Mouse (Mus musculus) olfactory bulb, adult 2 months (tissue): ENCODE results near the gene Cat. TPM values are rescaled to one million over a fixed set of nuclear protein-coding genes. Genes with fewer than 3 reads are reported as not detected.

ENCODE experiments used
- H3K27ac ChIP-seq: fragments of 200-500 bp; 2 replicates; pipeline ENCODE4 v1.5.1; 2012; ENCODE audit warnings: low read depth, low read length; ENCODE audit not compliant: insufficient read depth
- H3K4me1 ChIP-seq: fragments of 200-500 bp; 2 replicates; pipeline ENCODE4 v1.6.1; 2012; ENCODE audit warnings: low read length; ENCODE audit not compliant: control insufficient read depth, insufficient read depth
- H3K4me3 ChIP-seq: fragments of 200-500 bp; 2 replicates; pipeline ENCODE4 v1.5.1; 2012; ENCODE audit warnings: mild to moderate bottlenecking, low read depth, low read length, moderate library complexity; ENCODE audit not compliant: insufficient read depth
- CTCF ChIP-seq: fragments of 200-500 bp; IDR thresholded peaks from 2 replicates; pipeline ENCODE4 v1.5.1; 2012; ENCODE audit warnings: low read depth, mild to moderate bottlenecking, low read length, moderate library complexity; ENCODE audit not compliant: insufficient read depth
- POLR2A ChIP-seq: fragments of 200-500 bp; IDR thresholded peaks from 2 replicates; pipeline ENCODE4 v1.6.1; 2012; ENCODE audit warnings: mild to moderate bottlenecking, low read depth, low read length, moderate library complexity; ENCODE audit not compliant: insufficient read depth
- WGBS: fragments of 180-500 bp; shearing (Covaris S2); methylation state at CpG from one replicate; pipeline ENCODE4 v1.1.7; 2018; 5-methylcytosine and 5-hydroxymethylcytosine counted together
- polyA plus RNA-seq: library from polyadenylated mRNA; stranded (reverse); fragments of >200 nt; gene quantifications from 2 replicates; pipeline ENCODE4 v1.2.4, GENCODE M21; 2012; ENCODE audit warnings: low replicate concordance; ENCODE audit not compliant: missing spikeins, insufficient read depth, insufficient read length

The Cat gene
- polyA plus RNA-seq, 1 experiment, result not detected

DNA sequence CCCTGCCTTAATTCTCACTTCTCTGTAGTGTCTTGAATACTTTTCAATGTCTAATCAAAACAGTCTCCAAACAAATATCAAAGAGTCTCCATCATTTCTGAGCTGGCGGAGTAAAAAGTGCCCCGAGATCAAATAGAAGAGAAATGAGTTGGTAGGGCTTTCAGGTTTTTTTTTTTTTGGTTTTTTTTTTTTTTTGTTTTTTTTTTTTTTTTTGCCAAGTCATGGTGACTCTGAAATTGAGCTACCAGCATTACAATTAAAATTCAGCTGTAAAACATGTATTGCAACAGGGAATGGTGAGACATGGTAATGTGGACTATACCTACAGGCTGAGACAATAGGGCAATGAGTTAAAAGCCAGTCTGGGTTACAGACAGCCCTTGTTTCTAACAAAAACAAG lies 21.0 kb upstream of the Cat start:
- 90% methylated on average over 2 of the region's 2 CpGs for WGBS
- Histone ChIP-seq H3K4me1 (no peaks in the 10 kb centered on the region), H3K27ac (no peak overlapping the region), H3K4me3 (no peak overlapping the region)
- TF ChIP-seq POLR2A, result no peak
- no peak for TF ChIP-seq CTCF

DNA sequence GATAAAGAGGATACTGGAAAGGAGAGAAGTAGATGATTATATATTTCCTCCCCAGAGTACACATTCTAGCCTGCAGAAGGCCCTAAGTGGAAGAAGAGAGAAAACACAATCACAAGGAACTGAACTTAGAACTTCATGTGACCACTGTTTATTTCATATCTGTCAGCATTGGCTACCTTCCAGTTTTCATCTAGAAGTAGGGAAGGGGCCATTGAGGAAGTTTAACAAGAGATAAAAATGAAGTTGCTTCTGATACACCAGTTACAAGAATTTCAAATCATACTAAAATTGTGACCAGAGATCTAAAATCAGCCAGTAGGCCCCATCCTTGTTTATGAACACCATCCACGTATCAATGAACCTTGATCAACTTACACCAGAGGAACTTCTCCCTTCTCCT lies 19.5 kb upstream of the Cat start:
- no peak for TF ChIP-seq POLR2A
- TF ChIP-seq CTCF, result no peak
- 100% methylated on average over 1 of the region's 1 CpGs for WGBS

DNA sequence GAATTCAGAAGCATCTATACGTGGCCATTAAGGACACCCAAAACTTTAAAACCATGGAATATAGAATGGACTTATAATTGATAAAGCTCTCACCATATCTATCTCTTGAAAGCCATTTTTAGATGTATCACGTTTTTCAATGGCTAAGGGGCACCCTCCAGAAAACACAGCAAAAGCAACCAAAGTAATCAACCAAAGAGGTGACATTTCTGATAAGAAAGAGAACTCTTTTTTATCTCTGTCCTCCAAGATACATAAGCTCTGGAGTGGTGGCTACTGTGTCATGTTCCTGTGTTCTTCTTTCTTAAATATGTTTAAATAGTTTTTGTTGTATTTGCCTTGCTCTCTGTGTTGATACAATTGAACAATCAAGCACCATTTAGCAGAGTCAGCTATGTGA lies 15.8 kb upstream of the Cat start:
- TF ChIP-seq POLR2A, result no peak
- TF ChIP-seq CTCF, result no peak
- Histone ChIP-seq H3K4me1 (no peaks in the 10 kb centered on the region), H3K27ac (no peak overlapping the region), H3K4me3 (no peak overlapping the region)
- 74% methylated on average over 2 of the region's 2 CpGs for WGBS

More for the DNA sequence above, 19.5 kb upstream of the Cat start:
- Histone ChIP-seq H3K4me3 (no peak overlapping the region), H3K4me1 (no peaks in the 10 kb centered on the region), H3K27ac (no peak overlapping the region)

DNA sequence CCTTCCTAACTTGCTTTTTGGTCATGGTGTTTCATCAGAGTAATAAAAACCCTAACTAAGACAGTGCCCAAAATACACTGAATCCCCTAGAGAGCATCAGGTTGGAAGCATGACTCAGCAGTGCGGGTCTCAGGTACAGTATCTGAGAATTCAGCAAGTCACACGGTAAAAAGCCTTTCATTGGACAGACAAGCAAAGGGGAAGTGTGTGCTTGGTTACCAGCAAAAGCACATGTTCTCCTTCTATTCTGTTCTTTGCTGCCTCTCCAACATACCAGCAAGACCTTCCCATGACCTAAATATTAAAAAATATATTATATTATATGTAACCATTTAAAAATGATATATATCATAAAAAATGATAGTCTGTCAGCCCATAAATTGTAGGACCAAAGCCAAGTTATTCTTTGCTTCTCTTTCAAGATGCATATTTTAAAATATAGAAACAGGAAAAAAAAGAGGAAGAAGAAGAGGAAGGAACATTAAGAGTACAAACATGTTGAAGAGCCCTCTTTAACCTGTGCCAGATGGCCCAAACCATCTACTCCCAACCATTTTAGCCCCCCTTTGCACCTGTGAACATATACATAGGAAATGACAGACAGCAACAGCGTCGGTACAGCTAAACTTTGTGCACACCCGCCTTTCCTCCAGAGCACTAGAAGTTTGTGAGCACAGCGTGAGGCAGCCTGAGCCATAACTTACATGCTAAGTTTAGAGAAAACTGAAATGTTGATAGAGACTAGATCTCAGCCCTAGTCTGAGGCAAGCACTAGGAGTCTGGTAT lies 10.9 kb upstream of the Cat start:
- TF ChIP-seq CTCF (no peak), POLR2A (no peak)
- Histone ChIP-seq H3K4me3 (no peak overlapping the region), H3K27ac (no peak overlapping the region), H3K4me1 (no peaks in the 10 kb centered on the region)
- 85% methylated on average over 6 of the region's 6 CpGs for WGBS

DNA sequence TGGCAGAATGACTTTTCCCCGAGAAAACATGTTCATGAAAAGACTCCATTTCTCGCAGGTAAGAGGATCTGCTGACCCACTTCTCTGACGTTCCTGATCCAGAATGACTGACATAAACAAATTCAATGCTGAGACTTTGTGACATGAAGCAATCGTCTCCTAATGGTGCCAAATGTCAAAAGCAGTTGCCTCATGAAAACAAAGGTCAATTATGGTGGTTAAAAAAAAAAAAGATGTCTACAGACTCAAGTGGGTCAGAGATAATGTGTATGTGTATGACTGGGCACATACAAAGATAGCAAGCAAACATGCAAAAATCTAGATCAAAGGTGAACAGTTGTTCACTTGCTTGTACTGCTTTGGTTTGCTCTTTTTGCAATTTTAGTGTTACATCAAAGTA lies 8.9 kb upstream of the Cat start:
- H3K4me1 ChIP-seq, result no peaks in the 10 kb centered on the region
- no peak overlapping the region for H3K4me3 ChIP-seq
- no peak overlapping the region for H3K27ac ChIP-seq
- no peak for TF ChIP-seq CTCF
- no peak for TF ChIP-seq POLR2A
- WGBS, result 69% methylated on average over 4 of the region's 4 CpGs

DNA sequence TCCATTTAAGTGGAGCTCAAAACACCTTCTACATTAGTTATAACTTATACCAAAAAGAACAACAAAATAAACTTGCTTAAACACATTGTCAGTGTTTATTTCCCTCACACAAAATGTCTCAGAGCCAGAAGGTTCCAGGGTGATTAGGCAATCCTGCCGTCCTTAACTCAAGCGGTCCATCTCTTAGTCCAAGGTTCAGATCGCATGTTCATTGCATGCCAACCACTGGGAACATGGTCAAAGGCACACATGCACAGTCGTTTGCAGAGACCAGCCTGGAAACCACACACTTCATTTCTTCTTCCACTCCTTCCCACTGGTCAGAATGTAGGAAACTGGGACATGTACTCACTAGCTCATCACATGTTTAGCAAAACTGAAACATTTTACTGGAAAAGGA lies 7.6 kb upstream of the Cat start:
- WGBS, result 82% methylated on average over 4 of the region's 4 CpGs
- TF ChIP-seq CTCF (no peak), POLR2A (no peak)

DNA sequence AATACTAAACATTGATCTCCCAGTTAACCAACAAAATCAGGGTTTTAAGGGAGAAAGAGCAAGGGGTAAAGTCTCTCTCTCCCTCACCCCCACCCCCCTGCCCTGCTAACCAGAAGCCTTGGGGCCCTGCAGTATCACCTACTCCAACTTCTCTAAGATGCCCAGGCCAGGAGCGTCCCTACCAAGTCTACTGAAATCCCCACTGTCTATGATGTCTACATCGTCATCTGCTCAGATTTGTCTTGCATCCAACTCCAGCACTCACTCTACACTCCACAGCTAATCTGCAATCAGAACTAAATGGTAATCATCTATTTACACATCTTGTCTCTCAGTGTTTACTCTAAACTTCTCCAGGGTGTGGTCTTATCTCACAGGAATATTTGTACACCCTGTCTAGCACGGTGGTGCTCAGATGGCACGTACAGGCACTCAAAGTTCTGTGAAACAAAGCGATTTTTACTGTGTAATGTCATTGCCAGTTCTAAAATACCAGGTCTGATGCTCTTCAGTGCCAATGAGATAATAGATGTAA lies 907 bp downstream of the Cat start:
- TF ChIP-seq CTCF (no peak), POLR2A (no peak)
- H3K4me3 ChIP-seq, result no peak overlapping the region
- H3K27ac ChIP-seq, result no peak overlapping the region
- peaks cover 3% of the 10 kb centered on the region; the same call in 1 of the 2 replicates for H3K4me1 ChIP-seq
- WGBS, result 30% methylated on average over 5 of the region's 5 CpGs

More for the DNA sequence above, 7.6 kb upstream of the Cat start:
- Histone ChIP-seq H3K4me1 (no peaks in the 10 kb centered on the region), H3K27ac (no peak overlapping the region), H3K4me3 (no peak overlapping the region)

DNA sequence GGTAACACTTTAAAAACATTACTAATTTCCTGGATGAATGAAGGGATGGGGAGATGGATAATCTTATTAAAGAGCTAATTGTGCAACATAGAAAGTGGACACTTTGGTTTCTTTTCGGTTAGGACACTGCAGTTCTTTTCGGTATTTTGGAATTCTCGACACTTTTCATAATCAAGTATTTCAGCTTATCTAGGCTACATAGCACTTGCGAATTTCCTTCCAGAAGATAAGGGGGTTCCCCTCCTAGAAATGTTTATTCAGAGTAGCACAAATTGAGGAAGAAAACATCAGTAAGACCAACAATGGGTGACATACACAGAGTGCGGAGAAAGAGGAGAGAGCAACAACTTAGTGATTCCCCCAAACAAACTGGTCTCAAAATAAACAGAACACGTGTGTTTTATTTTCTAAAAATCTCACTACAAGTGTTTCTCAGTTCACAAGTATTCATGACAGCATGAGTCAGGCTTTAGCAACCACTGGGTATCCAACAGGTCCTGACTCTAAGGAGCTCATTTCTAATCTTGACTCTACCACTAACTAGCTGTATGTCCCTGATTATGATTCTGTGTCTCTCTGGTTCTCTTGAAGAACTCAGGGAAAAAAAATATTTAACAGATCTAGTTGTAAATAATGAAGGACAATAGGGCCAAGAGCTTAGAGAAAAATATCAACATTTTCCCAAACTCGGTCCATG lies 1.5 kb downstream of the Cat start:
- Histone ChIP-seq H3K4me3 (no peak overlapping the region), H3K4me1 (peaks cover 3% of the 10 kb centered on the region; the same call in 1 of the 2 replicates), H3K27ac (no peak overlapping the region)
- TF ChIP-seq POLR2A (no peak), CTCF (no peak)
- 63% methylated on average over 7 of the region's 7 CpGs for WGBS
